Mouse (Mus musculus) embryonic facial prominence, embryonic 14.5 days (tissue): ENCODE results near the gene Ldhb. TPM values are rescaled to one million over a fixed set of nuclear protein-coding genes. Genes with fewer than 3 reads are reported as not detected.

Experiments used
- ATAC-seq: fragments of 200-750 bp; cut with Nextera tagmentation; 2 replicates; pipeline ENCODE4 v1.8.0; 2017; ENCODE audit warnings: low read depth, moderate number of reproducible peaks, moderate TSS enrichment
- DNase-seq: peaks from one replicate; pipeline ENCODE4 v3.0.0-alpha.2; 2015; ENCODE audit warnings: low spot score
- H3K27ac ChIP-seq: fragments of 300-500 bp; sonication (generic); replicated peaks from 2 replicates; pipeline ENCODE4 v1.5.1; 2014; ENCODE audit warnings: low read depth, mild to moderate bottlenecking, low read length, moderate library complexity
- H3K27me3 ChIP-seq: fragments of 300-500 bp; sonication (generic); replicated peaks from 2 replicates; pipeline ENCODE4 v1.6.1; 2014; ENCODE audit warnings: low read length; ENCODE audit not compliant: control insufficient read depth, insufficient read depth
- H3K36me3 ChIP-seq: fragments of 300-500 bp; sonication (generic); 2 replicates; pipeline ENCODE4 v1.6.1; 2014; ENCODE audit warnings: low read length, mixed read lengths; ENCODE audit not compliant: control insufficient read depth, insufficient read depth
- H3K4me1 ChIP-seq: fragments of 300-500 bp; sonication (generic); 2 replicates; pipeline ENCODE4 v1.6.1; 2014; ENCODE audit warnings: antibody characterized with exemption, low read length; ENCODE audit not compliant: control insufficient read depth, insufficient read depth
- H3K4me2 ChIP-seq: fragments of 300-500 bp; sonication (generic); 2 replicates; pipeline ENCODE4 v1.6.1; 2014; ENCODE audit warnings: low read depth, mild to moderate bottlenecking, low read length, moderate library complexity, mixed read lengths
- H3K4me3 ChIP-seq: fragments of 300-500 bp; sonication (generic); 2 replicates; pipeline ENCODE4 v1.5.1; 2014; ENCODE audit warnings: low read depth, mild to moderate bottlenecking, low read length
- H3K9ac ChIP-seq: fragments of 300-500 bp; sonication (generic); 2 replicates; pipeline ENCODE4 v1.6.1; 2014; ENCODE audit warnings: low read depth, mild to moderate bottlenecking, low read length, moderate library complexity, mixed read lengths
- H3K9me3 ChIP-seq: fragments of 300-500 bp; sonication (generic); 2 replicates; pipeline ENCODE4 v1.6.1; 2016; ENCODE audit warnings: low read length; ENCODE audit not compliant: control insufficient read depth
- WGBS: fragments of 180-500 bp; shearing (Covaris S2); extraction: QIAGEN DNeasy Blood & Tissue Kit; methylation state at CpG from one replicate; pipeline ENCODE4 v1.1.7; 2014; 5-methylcytosine and 5-hydroxymethylcytosine counted together
- polyA plus RNA-seq: library from polyadenylated mRNA; unstranded; fragments of >200 nt; fragmentation: Nextera tagmentation; extraction: Ambion mirVana; gene quantifications from 2 replicates; pipeline ENCODE4 v1.2.1, GENCODE M21; 2014

The Ldhb gene
- polyA plus RNA-seq, 1 experiment from 2014 or later: 218 TPM

DNA sequence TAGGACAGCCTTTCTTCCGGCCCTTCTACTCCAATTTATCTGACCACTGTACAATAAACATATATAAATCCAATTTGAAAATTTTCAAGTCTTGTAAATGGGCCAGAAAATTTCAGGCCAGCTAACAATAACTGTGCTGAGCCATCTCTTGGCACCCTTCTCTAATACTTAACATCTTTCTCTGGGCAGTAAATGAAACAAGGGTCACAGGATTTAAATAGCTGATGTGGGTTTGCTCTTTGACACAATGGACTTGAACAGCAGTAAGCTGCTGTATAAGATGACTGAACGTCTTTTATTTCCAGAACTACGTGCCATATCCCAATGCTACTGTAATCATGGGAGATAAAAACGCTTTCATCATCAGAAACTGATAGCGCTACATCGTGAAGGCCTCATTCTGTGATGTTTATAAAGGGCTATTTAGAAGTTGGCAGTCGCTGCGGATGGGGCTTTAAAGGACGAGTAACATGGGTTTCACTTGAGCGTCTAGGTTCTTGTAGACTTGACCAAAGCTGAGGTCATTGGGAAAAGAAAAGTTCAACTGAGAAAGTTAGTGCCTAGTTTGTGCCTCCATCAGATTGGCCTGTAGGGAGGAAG lies 32.9 kb upstream of the Ldhb start:
- 91% methylated on average over 10 of the region's 10 CpGs for WGBS
- Histone ChIP-seq H3K27ac (no peak overlapping the region), H3K4me1 (no peaks in the 10 kb centered on the region), H3K9ac (no peak overlapping the region), H3K4me2 (no peak overlapping the region), H3K4me3 (no peak overlapping the region), H3K36me3 (no peaks in the 10 kb centered on the region), H3K27me3 (no peaks in the 10 kb centered on the region), H3K9me3 (no peaks in the 10 kb centered on the region)
- DNase-seq: no peak
- ATAC-seq: no peak

- no peak overlapping the region for H3K27ac ChIP-seq
- H3K4me1 ChIP-seq: no peaks in the 10 kb centered on the region
- DNase-seq: no peak
- H3K9ac ChIP-seq: no peak overlapping the region
- H3K9me3 ChIP-seq: no peaks in the 10 kb centered on the region
- no peak for ATAC-seq
- H3K27me3 ChIP-seq: no peaks in the 10 kb centered on the region
- H3K4me2 ChIP-seq: no peak overlapping the region
- whole genome bisulfite sequencing: 86% methylated on average over 5 of the region's 5 CpGs
- H3K4me3 ChIP-seq: no peak overlapping the region
- no peaks in the 10 kb centered on the region for H3K36me3 ChIP-seq
These were observed 32.4 kb upstream of the Ldhb start for GRCm38 (mm10) chr6:142540131-142540530.

DNA sequence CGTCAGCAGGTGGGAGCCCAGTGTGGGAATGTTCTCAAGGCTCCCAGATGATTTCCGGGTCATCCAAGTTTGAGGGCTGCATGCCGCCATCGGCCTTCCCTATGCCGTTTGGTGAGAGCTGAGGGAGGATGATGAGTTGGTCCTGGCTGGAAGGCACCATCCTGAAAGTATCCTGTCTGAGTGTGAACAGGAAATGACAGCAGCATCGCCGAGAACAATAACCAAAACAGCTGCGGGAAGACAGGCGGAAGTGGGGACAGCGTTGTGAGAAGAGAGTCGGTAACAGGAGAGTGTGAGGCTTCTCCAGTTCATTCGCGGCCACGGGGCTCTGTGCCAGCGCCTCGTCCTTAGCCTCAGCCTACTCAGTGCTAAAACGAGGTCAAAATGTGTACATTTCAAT lies 30.7 kb upstream of the Ldhb start:
- no peak overlapping the region for H3K4me3 ChIP-seq
- H3K27me3 ChIP-seq: no peaks in the 10 kb centered on the region
- H3K36me3 ChIP-seq: no peaks in the 10 kb centered on the region
- no peak overlapping the region for H3K4me2 ChIP-seq
- DNase-seq (peak; percentile 33), ATAC-seq (no peak)
- no peak overlapping the region for H3K27ac ChIP-seq
- WGBS: 71% methylated on average over 17 of the region's 17 CpGs
- no peaks in the 10 kb centered on the region for H3K4me1 ChIP-seq
- no peak overlapping the region for H3K9ac ChIP-seq
- no peaks in the 10 kb centered on the region for H3K9me3 ChIP-seq

DNA sequence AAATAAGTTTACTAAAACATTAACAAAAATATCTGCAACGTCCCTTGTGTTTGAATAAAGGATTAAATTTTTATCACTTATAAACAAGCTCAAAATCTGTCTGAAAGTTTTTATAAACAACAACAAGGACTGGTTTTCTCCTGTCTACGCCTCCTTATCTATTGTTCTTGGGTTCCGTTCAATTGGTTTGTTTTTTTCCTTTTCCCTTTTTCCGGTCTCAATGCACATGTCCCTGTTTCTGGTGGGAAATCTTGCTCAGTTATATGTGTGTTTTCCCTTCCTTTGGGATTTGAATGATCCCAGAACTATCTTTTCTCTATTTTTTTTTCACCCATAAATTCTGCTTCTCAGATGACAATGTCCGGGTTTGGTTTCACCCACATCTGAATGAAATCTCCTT lies 25.7 kb upstream of the Ldhb start:
- no peak overlapping the region for H3K4me2 ChIP-seq
- DNase-seq: no peak
- H3K4me3 ChIP-seq: no peak overlapping the region
- no peaks in the 10 kb centered on the region for H3K27me3 ChIP-seq
- 71% methylated on average over 5 of the region's 5 CpGs for WGBS
- ATAC-seq: no peak
- H3K36me3 ChIP-seq: no peaks in the 10 kb centered on the region
- no peak overlapping the region for H3K9ac ChIP-seq
- no peaks in the 10 kb centered on the region for H3K9me3 ChIP-seq
- H3K4me1 ChIP-seq: no peaks in the 10 kb centered on the region
- H3K27ac ChIP-seq: no peak overlapping the region

DNA sequence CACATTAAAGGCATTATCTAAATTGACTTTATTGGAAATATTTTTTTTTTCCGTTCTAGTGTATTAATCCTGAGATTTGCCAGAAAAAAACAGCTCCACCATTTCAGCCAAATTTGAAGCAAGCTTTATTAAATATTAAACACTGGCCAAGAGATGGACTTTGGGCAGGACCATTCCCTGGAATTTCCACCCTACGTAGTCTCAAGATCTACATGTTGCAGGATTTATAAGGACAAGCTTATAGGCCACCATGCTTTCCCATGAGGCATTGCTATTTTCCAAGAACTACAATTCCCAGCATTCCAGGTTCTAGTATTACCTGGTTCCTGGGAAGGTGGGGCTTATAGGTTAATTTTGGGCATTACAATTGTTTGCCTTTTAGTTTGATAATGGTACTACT lies 24.9 kb upstream of the Ldhb start:
- Histone ChIP-seq H3K27ac (no peak overlapping the region), H3K4me2 (no peak overlapping the region), H3K4me3 (no peak overlapping the region), H3K27me3 (no peaks in the 10 kb centered on the region), H3K9me3 (no peaks in the 10 kb centered on the region), H3K9ac (no peak overlapping the region), H3K4me1 (no peaks in the 10 kb centered on the region), H3K36me3 (no peaks in the 10 kb centered on the region)
- WGBS: 90% methylated on average over 2 of the region's 2 CpGs
- ATAC-seq: no peak
- DNase-seq: no peak

GRCm38 (mm10) chr6:142532141-142532540 lies 24.4 kb upstream of the Ldhb start:
- Histone ChIP-seq H3K4me2 (no peak overlapping the region), H3K9ac (no peak overlapping the region), H3K36me3 (no peaks in the 10 kb centered on the region), H3K4me3 (no peak overlapping the region), H3K4me1 (no peaks in the 10 kb centered on the region), H3K27me3 (no peaks in the 10 kb centered on the region), H3K9me3 (no peaks in the 10 kb centered on the region), H3K27ac (no peak overlapping the region)
- no peak for ATAC-seq
- no peak for DNase-seq
- WGBS: 90% methylated on average over 17 of the region's 17 CpGs

GRCm38 (mm10) chr6:142530378-142530777 lies 22.6 kb upstream of the Ldhb start:
- H3K9ac ChIP-seq: no peak overlapping the region
- no peak overlapping the region for H3K27ac ChIP-seq
- no peak; the same call in 1 of the 2 replicates for ATAC-seq

GRCm38 (mm10) chr6:142529680-142530079 lies 21.9 kb upstream of the Ldhb start:
- H3K9me3 ChIP-seq: no peaks in the 10 kb centered on the region
- DNase-seq: no peak
- WGBS: 80% methylated on average over 8 of the region's 8 CpGs

More at GRCm38 (mm10) chr6:142530378-142530777, 22.6 kb upstream of the Ldhb start:
- WGBS: 87% methylated on average over 5 of the region's 5 CpGs
- Histone ChIP-seq H3K36me3 (no peaks in the 10 kb centered on the region), H3K9me3 (no peaks in the 10 kb centered on the region), H3K4me2 (no peak overlapping the region), H3K27me3 (no peaks in the 10 kb centered on the region), H3K4me1 (no peaks in the 10 kb centered on the region), H3K4me3 (no peak overlapping the region)
- no peak for DNase-seq

GRCm38 (mm10) chr6:142527931-142528562 lies 20.3 kb upstream of the Ldhb start:
- DNase-seq (no peak), ATAC-seq (no peak)
- no peak overlapping the region for H3K27ac ChIP-seq
- H3K4me2 ChIP-seq: no peak overlapping the region
- no peaks in the 10 kb centered on the region for H3K27me3 ChIP-seq
- H3K4me1 ChIP-seq: no peaks in the 10 kb centered on the region
- H3K9ac ChIP-seq: no peak overlapping the region
- WGBS: 46% methylated on average over 1 of the region's 1 CpGs
- H3K36me3 ChIP-seq: no peaks in the 10 kb centered on the region
- H3K9me3 ChIP-seq: no peaks in the 10 kb centered on the region
- H3K4me3 ChIP-seq: no peak overlapping the region

More at GRCm38 (mm10) chr6:142529680-142530079, 21.9 kb upstream of the Ldhb start:
- no peaks in the 10 kb centered on the region for H3K27me3 ChIP-seq
- no peaks in the 10 kb centered on the region for H3K36me3 ChIP-seq
- H3K4me3 ChIP-seq: no peak overlapping the region
- no peak for ATAC-seq
- H3K9ac ChIP-seq: no peak overlapping the region
- H3K4me2 ChIP-seq: no peak overlapping the region
- H3K4me1 ChIP-seq: no peaks in the 10 kb centered on the region
- H3K27ac ChIP-seq: no peak overlapping the region
